In genomic region chr10:93995100-93995499, GRCm38 (mm10) we compare ENCODE assay signal across 22 mouse cellular contexts. TPM values are rescaled to one million over a fixed set of nuclear protein-coding genes. Genes with fewer than 3 reads are reported as not detected.
DNase-seq lines count a peak whose midpoint lies in the region; ATAC-seq and TF ChIP-seq lines count a peak whose summit lies in the region.
"Had no signal": no experiment of that assay in that cellular context is flagged by ENCODE, and none has a peak within 500 bp of the region (broad histone marks: within the 10 kb centered on the region; RNA-seq: fewer than 3 reads in every experiment).

No protein-coding gene starts in this region.

- H3K4me3 ChIP-seq in intestine, embryonic 14.5 days (ENCODE audit: low read depth, low read length): no peak overlapping the region
- no peak overlapping the region for H3K4me3 ChIP-seq in intestine, embryonic 16.5 days (ENCODE audit: low read length)
- no peak overlapping the region for H3K4me3 ChIP-seq in ES-E14 (ENCODE audit: insufficient read depth in 1 of 2, low read depth in 1 of 2, low read length in 2 of 2, poor library complexity in 1 of 2, severe bottlenecking in 1 of 2)
- H3K4me3 ChIP-seq: erythroblast, embryonic 14.5 days; forebrain, embryonic 10.5 days; gastrocnemius, adult 2 months; heart, embryonic 13.5 days; hindbrain, embryonic 15.5 days had no signal

- DNase-seq in intestine, embryonic 14.5 days (ENCODE audit: low spot score): peak; percentile 27
- DNase-seq in B cell, adult 2 months: peak; percentile 14 to 26
- peak; percentile 12 for DNase-seq in ES-E14 (ENCODE audit: low read depth, low spot score)
- peak; percentile 14 for DNase-seq in c-Kit-positive CD71-positive TER-119-negative erythroid progenitor cells, embryonic 14.5 days (ENCODE audit: low read depth)
- DNase-seq in thymus, postnatal 36 days: no peak
- no peak for DNase-seq in thymus, postnatal 10 days (ENCODE audit: low spot score in 2 of 2)
- DNase-seq: adrenal gland, postnatal 14 days; cerebellum, adult 18-20 months; cerebellum, adult 9-11 months; cerebellum, postnatal 36 days; gastrocnemius, adult 2 months; gastrocnemius, postnatal 25 days; heart, postnatal 10 days; kidney, adult 11 months had no signal

- no peak overlapping the region for H3K27ac ChIP-seq in intestine, embryonic 14.5 days (ENCODE audit: low read depth)
- no peak overlapping the region for H3K27ac ChIP-seq in intestine, embryonic 16.5 days (ENCODE audit: low read length)
- H3K27ac ChIP-seq in ES-E14 (ENCODE audit: insufficient read depth, low read depth, low read length, poor library complexity, severe bottlenecking): no peak overlapping the region
- H3K27ac ChIP-seq: forebrain, embryonic 10.5 days; gastrocnemius, adult 2 months; hindbrain, embryonic 15.5 days had no signal

- peaks cover 78% of the 10 kb centered on the region for H3K36me3 ChIP-seq in intestine, embryonic 14.5 days (ENCODE audit: control insufficient read depth, insufficient read depth, low read length)
- peaks cover 19% of the 10 kb centered on the region; the same call in 1 of the 2 replicates for H3K36me3 ChIP-seq in intestine, embryonic 16.5 days (ENCODE audit: control insufficient read depth, insufficient read depth, low read length)
- no peaks in the 10 kb centered on the region; the same call in 1 of the 2 replicates for H3K36me3 ChIP-seq in ES-E14 (ENCODE audit: control insufficient read depth, insufficient read depth, low read length, poor library complexity, severe bottlenecking)

- H3K27me3 ChIP-seq in intestine, embryonic 14.5 days (replicated peaks; ENCODE audit: control insufficient read depth, insufficient read depth, low read length): no peaks in the 10 kb centered on the region
- no peaks in the 10 kb centered on the region for H3K27me3 ChIP-seq in intestine, embryonic 16.5 days (replicated peaks; ENCODE audit: control insufficient read depth, insufficient read depth, low read length)
- H3K27me3 ChIP-seq: heart, embryonic 13.5 days; hindbrain, embryonic 15.5 days had no signal

- WGBS in intestine, embryonic 14.5 days: 100% methylated on average over 1 of the region's 1 CpGs
- WGBS in intestine, embryonic 16.5 days: 97% methylated on average over 1 of the region's 1 CpGs

- ATAC-seq in intestine, embryonic 14.5 days (replicated peaks; ENCODE audit: low FRiP score, low TSS enrichment, low read depth): no peak
- ATAC-seq in intestine, embryonic 16.5 days: no peak
- ATAC-seq: activated CD4-positive, CD25-positive, alpha-beta regulatory T cell, adult 4 months; CD4-positive, CD25-positive, alpha-beta regulatory T cell, adult 4 months; forebrain, embryonic 14.5 days had no signal

- in situ Hi-C loops in ES-E14 (cut with MboI; ENCODE audit: low sequenced_read_pairs in 2 of 2, unreplicated experiment in 2 of 2): no loop called here

- no peak overlapping the region for H3K9ac ChIP-seq in intestine, embryonic 14.5 days (ENCODE audit: low read length)
- no peak overlapping the region for H3K9ac ChIP-seq in intestine, embryonic 16.5 days (ENCODE audit: low read depth, low read length)
- no peak overlapping the region for H3K9ac ChIP-seq in ES-E14 (ENCODE audit: insufficient read depth, low read depth, low read length, poor library complexity, severe bottlenecking)
- H3K9ac ChIP-seq: heart, embryonic 13.5 days; hindbrain, embryonic 15.5 days had no signal

- H3K4me2 ChIP-seq in intestine, embryonic 14.5 days (ENCODE audit: low read length): no peak overlapping the region
- H3K4me2 ChIP-seq in intestine, embryonic 16.5 days (ENCODE audit: low read depth, low read length): no peak overlapping the region
- H3K4me2 ChIP-seq: heart, embryonic 13.5 days; hindbrain, embryonic 15.5 days had no signal

- H3K4me1 ChIP-seq in intestine, embryonic 14.5 days (replicated peaks; ENCODE audit: control insufficient read depth, insufficient read depth, low read length): no peaks in the 10 kb centered on the region
- H3K4me1 ChIP-seq in intestine, embryonic 16.5 days (ENCODE audit: control insufficient read depth, insufficient read depth, low read length): no peaks in the 10 kb centered on the region
- H3K4me1 ChIP-seq in ES-E14 (ENCODE audit: control insufficient read depth in 2 of 2, insufficient read depth in 2 of 2, low read length in 2 of 2, poor library complexity in 1 of 2): no peaks in the 10 kb centered on the region; a peak in 1 of 4 replicates
- H3K4me1 ChIP-seq: forebrain, embryonic 10.5 days; heart, embryonic 13.5 days; hindbrain, embryonic 15.5 days had no signal

- H3K9me3 ChIP-seq in intestine, embryonic 14.5 days (ENCODE audit: control insufficient read depth, low read length): no peaks in the 10 kb centered on the region
- H3K9me3 ChIP-seq in intestine, embryonic 16.5 days (ENCODE audit: control insufficient read depth, low read length): no peaks in the 10 kb centered on the region
- H3K9me3 ChIP-seq in ES-E14 (ENCODE audit: control insufficient read depth, insufficient read depth, low read depth, low read length): no peaks in the 10 kb centered on the region
- H3K9me3 ChIP-seq: forebrain, embryonic 10.5 days; heart, embryonic 13.5 days; hindbrain, embryonic 15.5 days had no signal

TF ChIP-seq in ES-E14, 5 proteins besides CTCF, POLR2A, EP300 and RAD21:
- no peak for TF ChIP-seq CHD2 (IDR thresholded peaks at IDR 0.05; ENCODE audit: low read depth, low read length)
- no peak for TF ChIP-seq ZNF384 (IDR thresholded peaks at IDR 0.05; ENCODE audit: low read depth, low read length)
- TF ChIP-seq ZC3H11A (IDR thresholded peaks at IDR 0.05; ENCODE audit: borderline replicate concordance, low read depth, low read length): no peak
- no peak for TF ChIP-seq MAFK (IDR thresholded peaks at IDR 0.05; ENCODE audit: insufficient read depth, low read depth, low read length)
- TF ChIP-seq HCFC1 (IDR thresholded peaks at IDR 0.05; ENCODE audit: borderline replicate concordance, insufficient read depth, low read length): no peak

RNA-seq across cellular contexts. Expression of gene Vezt, which starts 40.5 kb away (rescaled TPM):
- 25.6 and 30.0 TPM in 2 replicates for polyA plus RNA-seq in intestine, embryonic 14.5 days (2014; fragmentation: Nextera tagmentation; extraction: Ambion mirVana)
- polyA plus RNA-seq in intestine, embryonic 16.5 days (2015; fragmentation: Nextera tagmentation; extraction: Ambion mirVana): 17.1 and 18.5 TPM in 2 replicates
- 13.6 and 18.8 TPM in 2 replicates for total RNA-seq in ES-E14 (2012; rRNA removed)

RNA-seq across cellular contexts. Expression of gene Fgd6, which starts 40.7 kb away (rescaled TPM):
- 5.0 and 5.1 TPM in 2 replicates for polyA plus RNA-seq in intestine, embryonic 14.5 days (2014; fragmentation: Nextera tagmentation; extraction: Ambion mirVana)
- 2.7 and 3.0 TPM in 2 replicates for polyA plus RNA-seq in intestine, embryonic 16.5 days (2015; fragmentation: Nextera tagmentation; extraction: Ambion mirVana)
- total RNA-seq in ES-E14 (2012; rRNA removed): 3.5 and 4.4 TPM in 2 replicates

Comparison
In these comparisons a context has a peak if more than half of its experiments do, and no peak if none do; other contexts are left out.
1. DNase-seq: peak in intestine, embryonic 14.5 days (single experiment), B cell, adult 2 months (2 of 2), ES-E14 (single experiment) and c-Kit-positive CD71-positive TER-119-negative erythroid progenitor cells, embryonic 14.5 days (single experiment); none in thymus, postnatal 36 days (0 of 2) and thymus, postnatal 10 days (0 of 2).